Mouse (Mus musculus): Measurements from ENCODE around the gene Irak1. TPM values are rescaled to one million over a fixed set of nuclear protein-coding genes. Genes with fewer than 3 reads are reported as not detected.

The Irak1 gene
- total and polyA plus RNA-seq, 2 experiments, result 17.0 to 86.7 TPM

GRCm38 (mm10) chrX:73969729-73970128 lies 54.0 kb downstream of the Irak1 start:
- Histone ChIP-seq H3K9ac (ENCODE audit: low read depth, low read length) (no peak overlapping the region), H3K27ac (replicated peaks; ENCODE audit: insufficient read depth, low read depth, low read length) (no peak overlapping the region), H3K36me3 (ENCODE audit: control insufficient read depth, insufficient read depth, low read length) (no peaks in the 10 kb centered on the region), H3K4me3 (ENCODE audit: insufficient read depth, low read depth, low read length) (no peak overlapping the region), H3K4me1 (ENCODE audit: control insufficient read depth, insufficient read depth, low read length) (peaks cover 1% of the 10 kb centered on the region), H3K27me3 (ENCODE audit: control insufficient read depth, insufficient read depth, low read length) (no peaks in the 10 kb centered on the region), H3K79me2 (ENCODE audit: control insufficient read depth, insufficient read depth, low read length) (peaks cover 2% of the 10 kb centered on the region; the same call in 1 of the 2 replicates)
- WGBS, result 87% methylated on average over 2 of the region's 2 CpGs
- DNase-seq (ENCODE audit: extremely low read depth, low read depth, low spot score), result no peak
- TF ChIP-seq CTCF (IDR thresholded peaks at IDR 0.05; ENCODE audit: low read depth, low read length), result no peak
- no peak for TF ChIP-seq POLR2A (IDR thresholded peaks at IDR 0.05; ENCODE audit: extremely low read depth, insufficient read depth, low read length)

GRCm38 (mm10) chrX:73969167-73969566 lies 54.6 kb downstream of the Irak1 start:
- no peak for TF ChIP-seq POLR2A (IDR thresholded peaks at IDR 0.05; ENCODE audit: extremely low read depth, insufficient read depth, low read length)
- no peak for TF ChIP-seq CTCF (IDR thresholded peaks at IDR 0.05; ENCODE audit: low read depth, low read length)
- Histone ChIP-seq H3K4me3 (ENCODE audit: insufficient read depth, low read depth, low read length) (no peak overlapping the region), H3K36me3 (ENCODE audit: control insufficient read depth, insufficient read depth, low read length) (no peaks in the 10 kb centered on the region), H3K9ac (ENCODE audit: low read depth, low read length) (no peak overlapping the region), H3K79me2 (ENCODE audit: control insufficient read depth, insufficient read depth, low read length) (peaks cover 2% of the 10 kb centered on the region; the same call in 1 of the 2 replicates), H3K27ac (replicated peaks; ENCODE audit: insufficient read depth, low read depth, low read length) (no peak overlapping the region), H3K27me3 (ENCODE audit: control insufficient read depth, insufficient read depth, low read length) (no peaks in the 10 kb centered on the region), H3K4me1 (ENCODE audit: control insufficient read depth, insufficient read depth, low read length) (peaks cover 4% of the 10 kb centered on the region)
- no peak for DNase-seq (ENCODE audit: extremely low read depth, low read depth, low spot score)
- WGBS, result 100% methylated on average over 1 of the region's 1 CpGs

- peak overlapping the region; percentile 98 for H3K9ac ChIP-seq (ENCODE audit: low read depth, low read length)
- H3K79me2 ChIP-seq (ENCODE audit: control insufficient read depth, insufficient read depth, low read length), result peaks cover 2% of the 10 kb centered on the region; the same call in 1 of the 2 replicates
- TF ChIP-seq POLR2A (IDR thresholded peaks at IDR 0.05; ENCODE audit: extremely low read depth, insufficient read depth, low read length), result peak; percentile 68; the same call in 1 of the 2 replicates
- TF ChIP-seq CTCF (IDR thresholded peaks at IDR 0.05; ENCODE audit: low read depth, low read length), result no peak
- peak overlapping the region; percentile 88 for H3K27ac ChIP-seq (replicated peaks; ENCODE audit: insufficient read depth, low read depth, low read length)
- peaks cover 4% of the 10 kb centered on the region for H3K4me1 ChIP-seq (ENCODE audit: control insufficient read depth, insufficient read depth, low read length)
- peak; percentile 79 for DNase-seq (ENCODE audit: extremely low read depth, low read depth, low spot score)
- 0% methylated on average over 59 of the region's 60 CpGs for WGBS
- H3K27me3 ChIP-seq (ENCODE audit: control insufficient read depth, insufficient read depth, low read length), result no peaks in the 10 kb centered on the region
- peak overlapping the region; percentile 88 for H3K4me3 ChIP-seq (ENCODE audit: insufficient read depth, low read depth, low read length)
- H3K36me3 ChIP-seq (ENCODE audit: control insufficient read depth, insufficient read depth, low read length), result no peaks in the 10 kb centered on the region
Observed at GRCm38 (mm10) chrX:73967177-73968075, 56.3 kb downstream of the Irak1 start.

- under 1% methylated on average over 57 of the region's 58 CpGs for WGBS
- H3K4me1 ChIP-seq (ENCODE audit: control insufficient read depth, insufficient read depth, low read length), result peaks cover 6% of the 10 kb centered on the region
Observed at GRCm38 (mm10) chrX:73966248-73967176, 57.2 kb downstream of the Irak1 start, which contains the start of gene Hcfc1. TSS of gene Hcfc1 (minus strand) at chrX:73966357.

GRCm38 (mm10) chrX:73965307-73965706 lies 58.4 kb downstream of the Irak1 start:
- Histone ChIP-seq H3K9ac (ENCODE audit: low read depth, low read length) (peak overlapping the region; percentile 92; the same call in 1 of the 2 replicates), H3K27me3 (ENCODE audit: control insufficient read depth, insufficient read depth, low read length) (no peaks in the 10 kb centered on the region), H3K4me3 (ENCODE audit: insufficient read depth, low read depth, low read length) (peak overlapping the region; percentile 88), H3K27ac (replicated peaks; ENCODE audit: insufficient read depth, low read depth, low read length) (peak overlapping the region; percentile 96), H3K36me3 (ENCODE audit: control insufficient read depth, insufficient read depth, low read length) (no peaks in the 10 kb centered on the region), H3K4me1 (ENCODE audit: control insufficient read depth, insufficient read depth, low read length) (peaks cover 6% of the 10 kb centered on the region), H3K79me2 (ENCODE audit: control insufficient read depth, insufficient read depth, low read length) (peaks cover 2% of the 10 kb centered on the region; the same call in 1 of the 2 replicates)
- TF ChIP-seq CTCF (IDR thresholded peaks at IDR 0.05; ENCODE audit: low read depth, low read length) (no peak), POLR2A (IDR thresholded peaks at IDR 0.05; ENCODE audit: extremely low read depth, insufficient read depth, low read length) (no peak)
- DNase-seq (ENCODE audit: extremely low read depth, low read depth, low spot score), result peak; percentile 21
- WGBS, result under 1% methylated on average over 20 of the region's 20 CpGs

More at GRCm38 (mm10) chrX:73966248-73967176, 57.2 kb downstream of the Irak1 start, which contains the start of gene Hcfc1:
- Histone ChIP-seq H3K27ac (replicated peaks; ENCODE audit: insufficient read depth, low read depth, low read length) (peak within 1 kb of the TSS; percentile 96), H3K27me3 (ENCODE audit: control insufficient read depth, insufficient read depth, low read length) (no peaks in the 10 kb centered on the region), H3K9ac (ENCODE audit: low read depth, low read length) (peak within 1 kb of the TSS; percentile 92), H3K79me2 (ENCODE audit: control insufficient read depth, insufficient read depth, low read length) (peaks cover 2% of the 10 kb centered on the region; the same call in 1 of the 2 replicates), H3K4me3 (ENCODE audit: insufficient read depth, low read depth, low read length) (peak within 1 kb of the TSS; percentile 88), H3K36me3 (ENCODE audit: control insufficient read depth, insufficient read depth, low read length) (no peaks in the 10 kb centered on the region)
- DNase-seq (ENCODE audit: extremely low read depth, low read depth, low spot score), result peak; percentile 73
- TF ChIP-seq POLR2A (IDR thresholded peaks at IDR 0.05; ENCODE audit: extremely low read depth, insufficient read depth, low read length) (no peak), CTCF (IDR thresholded peaks at IDR 0.05; ENCODE audit: low read depth, low read length) (no peak)
